Mouse (Mus musculus): ENCODE results near the gene Rnasel.

DNA sequence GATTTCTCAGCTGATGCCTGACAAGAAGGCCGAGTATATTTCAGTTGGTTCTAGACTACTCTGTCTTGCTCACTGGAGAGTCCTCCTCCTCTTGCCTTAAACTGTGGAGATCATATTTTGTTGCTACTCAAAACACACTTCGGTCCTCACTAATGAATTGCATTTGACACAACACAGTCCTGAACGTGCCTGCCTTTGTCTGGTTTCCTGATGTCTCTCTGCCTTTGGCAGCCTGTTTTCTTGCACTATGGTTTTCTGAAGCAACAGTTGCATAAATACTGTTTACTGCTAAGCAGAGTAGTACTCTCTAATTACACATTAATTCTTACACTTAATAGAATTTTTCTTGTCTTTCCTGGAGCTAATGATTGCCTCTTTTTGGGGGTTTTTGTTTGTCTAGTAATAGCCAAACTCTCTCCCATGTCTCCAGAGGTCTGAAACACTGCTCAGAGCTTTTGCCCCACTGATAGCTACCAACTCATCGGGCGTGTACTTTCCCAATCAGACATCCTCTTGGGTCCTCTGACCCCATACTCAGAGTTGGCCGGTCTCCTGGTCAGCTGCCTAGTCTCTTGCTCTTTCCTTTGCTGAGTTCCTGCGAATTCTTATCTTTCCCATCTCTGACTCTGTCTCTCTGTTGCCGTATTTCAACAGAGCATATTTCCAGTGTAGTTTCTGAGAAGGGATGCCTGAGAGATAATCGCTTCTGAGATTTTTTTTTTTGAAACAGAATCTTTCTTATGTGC lies 27.5 kb upstream of the Rnasel start:
- no peak for TF ChIP-seq CTCF (IDR thresholded peaks at IDR 0.05; ENCODE audit: extremely low read depth, insufficient read length, insufficient replicate concordance, low read depth, low read length)
- TF ChIP-seq POLR2A (IDR thresholded peaks at IDR 0.05; ENCODE audit: low read depth, low read length), result no peak

Data from small intestine, adult 2 months (tissue).